Mouse (Mus musculus) forebrain, embryonic 11.5 days (tissue): ENCODE measurements around the gene Nudt6. TPM values are rescaled to one million over a fixed set of nuclear protein-coding genes. Genes with fewer than 3 reads are reported as not detected.

Source experiments
- ATAC-seq: fragments of 200-750 bp; cut with Nextera tagmentation; replicated peaks from 2 replicates; pipeline ENCODE4 v1.8.0; 2017; ENCODE audit warnings: moderate TSS enrichment; ENCODE audit not compliant: low FRiP score
- DNase-seq: peaks from one replicate; pipeline ENCODE4 v3.0.0-alpha.2; 2017; ENCODE audit warnings: low spot score
- H3K27ac ChIP-seq: fragments of 300-500 bp; sonication (generic); 2 replicates; pipeline ENCODE4 v1.5.1; 2014; ENCODE audit warnings: low read depth, low read length
- H3K27me3 ChIP-seq: fragments of 300-500 bp; sonication (generic); 2 replicates; pipeline ENCODE4 v1.6.1; 2014; ENCODE audit warnings: mild to moderate bottlenecking, low read length, mixed read lengths; ENCODE audit not compliant: control insufficient read depth, insufficient read depth
- H3K36me3 ChIP-seq: fragments of 300-500 bp; sonication (generic); 2 replicates; pipeline ENCODE4 v1.6.1; 2014; ENCODE audit warnings: mild to moderate bottlenecking, low read length, moderate library complexity, mixed read lengths; ENCODE audit not compliant: control insufficient read depth, insufficient read depth
- H3K4me1 ChIP-seq: fragments of 300-500 bp; sonication (generic); replicated peaks from 2 replicates; pipeline ENCODE4 v1.6.1; 2014; ENCODE audit warnings: low read length, mixed read lengths; ENCODE audit not compliant: control insufficient read depth, insufficient read depth
- H3K4me2 ChIP-seq: fragments of 300-500 bp; sonication (generic); 2 replicates; pipeline ENCODE4 v1.6.1; 2014; ENCODE audit warnings: low read depth, mild to moderate bottlenecking, low read length, moderate library complexity, mixed read lengths; ENCODE audit not compliant: severe bottlenecking
- H3K4me3 ChIP-seq: fragments of 300-500 bp; sonication (generic); 2 replicates; pipeline ENCODE4 v1.5.1; 2014; ENCODE audit warnings: low read depth, low read length
- H3K9ac ChIP-seq: fragments of 300-500 bp; sonication (generic); 2 replicates; pipeline ENCODE4 v1.6.1; 2014; ENCODE audit warnings: low read length
- H3K9me3 ChIP-seq: fragments of 300-500 bp; sonication (generic); 2 replicates; pipeline ENCODE4 v1.6.1; 2016; ENCODE audit warnings: low read length, mixed read lengths; ENCODE audit not compliant: control insufficient read depth
- WGBS: fragments of 180-500 bp; shearing (Covaris S2); extraction: QIAGEN DNeasy Blood & Tissue Kit; methylation state at CpG from one replicate; pipeline ENCODE4 v1.1.7; 2014; 5-methylcytosine and 5-hydroxymethylcytosine counted together
- polyA plus RNA-seq: library from polyadenylated mRNA; unstranded; fragments of >200 nt; fragmentation: Nextera tagmentation; extraction: Ambion mirVana; gene quantifications from 2 replicates; pipeline ENCODE4 v1.2.1, GENCODE M21; 2014

The Nudt6 gene
- polyA plus RNA-seq, 1 experiment from 2014 or later, result 4.4 TPM

- Histone ChIP-seq H3K4me1 (no peaks in the 10 kb centered on the region), H3K36me3 (no peaks in the 10 kb centered on the region), H3K9ac (no peak overlapping the region), H3K9me3 (no peaks in the 10 kb centered on the region), H3K4me2 (no peak overlapping the region), H3K27me3 (no peaks in the 10 kb centered on the region), H3K4me3 (no peak overlapping the region), H3K27ac (no peak overlapping the region)
- no peak for DNase-seq
- no peak for ATAC-seq
- WGBS, result 89% methylated on average over 7 of the region's 7 CpGs
Measured at GRCm38 (mm10) chr3:37398661-37399395, 21.2 kb downstream of the Nudt6 start.

- DNase-seq (no peak), ATAC-seq (no peak)
- Histone ChIP-seq H3K27ac (no peak overlapping the region), H3K4me1 (no peaks in the 10 kb centered on the region), H3K9ac (no peak overlapping the region), H3K27me3 (no peaks in the 10 kb centered on the region), H3K4me3 (no peak overlapping the region), H3K36me3 (no peaks in the 10 kb centered on the region), H3K4me2 (no peak overlapping the region), H3K9me3 (no peaks in the 10 kb centered on the region)
- WGBS, result 92% methylated on average over 3 of the region's 3 CpGs
Measured at GRCm38 (mm10) chr3:37397646-37398045, 22.4 kb downstream of the Nudt6 start.

GRCm38 (mm10) chr3:37396930-37397608 is 22.9 kb downstream of the Nudt6 start:
- Histone ChIP-seq H3K36me3 (no peaks in the 10 kb centered on the region), H3K4me1 (no peaks in the 10 kb centered on the region), H3K27me3 (no peaks in the 10 kb centered on the region), H3K9ac (no peak overlapping the region), H3K4me3 (no peak overlapping the region), H3K9me3 (no peaks in the 10 kb centered on the region), H3K27ac (no peak overlapping the region), H3K4me2 (no peak overlapping the region)
- DNase-seq (no peak), ATAC-seq (no peak)
- WGBS, result 90% methylated on average over 5 of the region's 5 CpGs

GRCm38 (mm10) chr3:37387310-37387709 is 32.7 kb downstream of the Nudt6 start:
- Histone ChIP-seq H3K27me3 (no peaks in the 10 kb centered on the region), H3K27ac (no peak overlapping the region), H3K4me1 (no peaks in the 10 kb centered on the region), H3K36me3 (no peaks in the 10 kb centered on the region), H3K9ac (no peak overlapping the region), H3K4me2 (no peak overlapping the region), H3K4me3 (no peak overlapping the region), H3K9me3 (no peaks in the 10 kb centered on the region; the same call in 1 of the 2 replicates)
- no peak for DNase-seq
- 90% methylated on average over 6 of the region's 6 CpGs for WGBS
- ATAC-seq, result no peak

- no peaks in the 10 kb centered on the region for H3K9me3 ChIP-seq
- H3K4me2 ChIP-seq, result no peak overlapping the region
- 90% methylated on average over 6 of the region's 6 CpGs for WGBS
- 0 out of 2 replicates have a peak, but pooled peaks cover 2% of the 10 kb centered on the region for H3K4me1 ChIP-seq
- no peak overlapping the region for H3K4me3 ChIP-seq
- no peak overlapping the region for H3K9ac ChIP-seq
- no peaks in the 10 kb centered on the region for H3K36me3 ChIP-seq
- H3K27ac ChIP-seq, result no peak overlapping the region
- H3K27me3 ChIP-seq, result no peaks in the 10 kb centered on the region
- DNase-seq (no peak), ATAC-seq (no peak)
Measured at GRCm38 (mm10) chr3:37383096-37383765, 36.8 kb downstream of the Nudt6 start.

- Histone ChIP-seq H3K36me3 (no peaks in the 10 kb centered on the region), H3K9ac (no peak overlapping the region), H3K4me1 (0 out of 2 replicates have a peak, but pooled peaks cover 2% of the 10 kb centered on the region), H3K9me3 (no peaks in the 10 kb centered on the region), H3K4me3 (no peak overlapping the region), H3K27me3 (no peaks in the 10 kb centered on the region), H3K4me2 (no peak overlapping the region), H3K27ac (no peak overlapping the region)
- 70% methylated on average over 6 of the region's 6 CpGs for WGBS
- DNase-seq (no peak), ATAC-seq (no peak)
Measured at GRCm38 (mm10) chr3:37381457-37381856, 38.6 kb downstream of the Nudt6 start.

GRCm38 (mm10) chr3:37379930-37380881 is 39.8 kb downstream of the Nudt6 start:
- WGBS, result 73% methylated on average over 18 of the region's 18 CpGs
- Histone ChIP-seq H3K9ac (no peak overlapping the region), H3K36me3 (no peaks in the 10 kb centered on the region), H3K9me3 (no peaks in the 10 kb centered on the region), H3K4me2 (no peak overlapping the region), H3K4me1 (0 out of 2 replicates have a peak, but pooled peaks cover 2% of the 10 kb centered on the region), H3K27ac (no peak overlapping the region), H3K27me3 (no peaks in the 10 kb centered on the region), H3K4me3 (no peak overlapping the region)
- DNase-seq (no peak), ATAC-seq (no peak)

- Histone ChIP-seq H3K36me3 (no peaks in the 10 kb centered on the region), H3K27ac (no peak overlapping the region), H3K4me1 (0 out of 2 replicates have a peak, but pooled peaks cover 2% of the 10 kb centered on the region), H3K4me3 (no peak overlapping the region), H3K9me3 (no peaks in the 10 kb centered on the region), H3K9ac (no peak overlapping the region), H3K27me3 (no peaks in the 10 kb centered on the region), H3K4me2 (no peak overlapping the region)
- WGBS, result 81% methylated on average over 14 of the region's 14 CpGs
- ATAC-seq (no peak), DNase-seq (no peak)
Measured at GRCm38 (mm10) chr3:37379201-37379600, 40.8 kb downstream of the Nudt6 start.
